Mouse (Mus musculus) thymus, adult 2 months (tissue): ENCODE measurements at regions not wholly inside any gene's neighbourhood (a gene's known extent, or its start where the extent isn't known, plus 50 kb on each side); places are given as distances from the start of the nearest gene placed in this dataset.

Experiments
- CTCF ChIP-seq: fragments of 200-500 bp; IDR thresholded peaks from 2 replicates; pipeline ENCODE4 v1.5.1; 2012; ENCODE audit warnings: mild to moderate bottlenecking, control low read depth, low read length, moderate library complexity, borderline replicate concordance; ENCODE audit not compliant: control insufficient read depth, poor library complexity, insufficient read depth; ENCODE audit errors: extremely low read depth
- POLR2A ChIP-seq: fragments of 200-500 bp; IDR thresholded peaks from 2 replicates; pipeline ENCODE4 v1.6.1; 2012; ENCODE audit warnings: mild to moderate bottlenecking, low read length, control low read depth, moderate library complexity; ENCODE audit not compliant: control insufficient read depth, poor library complexity, insufficient read depth; ENCODE audit errors: extremely low read depth

- TF ChIP-seq POLR2A, result no peak
- no peak for TF ChIP-seq CTCF
Observed at GRCm38 (mm10) chr1:13949241-13949640, 2143.9 kb downstream of the 4930444P10Rik start.
